In the genomic region with DNA sequence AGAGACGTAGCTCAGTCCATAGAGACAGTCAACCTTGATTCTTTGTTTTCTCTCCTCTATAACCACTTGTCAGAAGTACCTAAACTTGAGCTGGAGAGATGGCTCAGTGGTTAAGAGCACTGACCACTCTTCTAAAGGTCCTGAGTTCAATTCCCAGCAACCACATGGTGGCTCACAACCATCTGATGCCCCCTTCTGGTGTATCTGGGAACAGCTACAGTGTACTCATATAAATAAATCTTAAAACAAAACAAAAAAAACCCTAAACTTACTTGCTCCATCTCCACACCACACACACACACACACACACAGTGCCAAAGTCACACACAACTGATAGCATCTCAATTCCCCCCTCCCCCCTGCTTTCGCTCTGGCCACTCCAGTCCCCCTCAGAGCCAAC, we compare ENCODE assay signal across 9 mouse cellular contexts. TPM values are rescaled to one million over a fixed set of nuclear protein-coding genes. Genes with fewer than 3 reads are reported as not detected.
DNase-seq lines count a peak whose midpoint lies in the region; ATAC-seq and TF ChIP-seq lines count a peak whose summit lies in the region.
"Had no signal": no experiment of that assay in that cellular context is flagged by ENCODE, and none has a peak within 500 bp of the region (broad histone marks: within the 10 kb centered on the region; RNA-seq: fewer than 3 reads in every experiment).

No protein-coding gene starts in this region.

- H3K4me1 ChIP-seq in kidney, embryonic 15.5 days: peaks cover 31% of the 10 kb centered on the region
- peaks cover 0 to 8% of the 10 kb centered on the region in 2 experiments; a peak in 1 of 4 replicates for H3K4me1 ChIP-seq in MEL (ENCODE audit: control insufficient read depth in 1 of 2, insufficient read depth in 2 of 2, low read length in 2 of 2)
- H3K4me1 ChIP-seq in hindbrain, embryonic 10.5 days (replicated peaks): peaks cover 34% of the 10 kb centered on the region
- peaks cover 26% of the 10 kb centered on the region for H3K4me1 ChIP-seq in midbrain, embryonic 13.5 days (replicated peaks)

- TF ChIP-seq POLR2A in MEL (IDR thresholded peaks at IDR 0.05; ENCODE audit: control insufficient read depth in 1 of 2, insufficient read depth in 1 of 2, low read depth in 1 of 2, low read length in 2 of 2, poor library complexity in 1 of 2): no peak

- TF ChIP-seq RAD21 in MEL (IDR thresholded peaks at IDR 0.05; ENCODE audit: low read depth, low read length): no peak

- 76% methylated on average over 2 of the region's 2 CpGs for WGBS in kidney, embryonic 15.5 days
- WGBS in hindbrain, embryonic 10.5 days: 86% methylated on average over 2 of the region's 2 CpGs
- 71% methylated on average over 2 of the region's 2 CpGs for WGBS in midbrain, embryonic 13.5 days

- no peak for DNase-seq in kidney, postnatal 10 days
- DNase-seq in MEL (ENCODE audit: low read depth, low spot score): peak; percentile 25
- DNase-seq in hindbrain, embryonic 10.5 days (ENCODE audit: low spot score): no peak
- no peak for DNase-seq in urinary bladder, adult 18-20 months (ENCODE audit: low spot score in 2 of 2)
- DNase-seq in left cerebral cortex, postnatal 25 days (ENCODE audit: low spot score in 2 of 2): no peak
- DNase-seq in layer of hippocampus, adult 9-11 months: no peak

- intact Hi-C loops in left cerebral cortex, postnatal 25 days (cut with DNase I): loop anchor here (5.0 to 10.0 kb wide), 2 partner anchors 146 to 433 kb away; no protein-coding TSS in a partner anchor

- no peak overlapping the region for H3K27ac ChIP-seq in kidney, embryonic 15.5 days
- no peak overlapping the region for H3K27ac ChIP-seq in MEL (ENCODE audit: control insufficient read depth, low read depth, low read length)
- no peak overlapping the region for H3K27ac ChIP-seq in hindbrain, embryonic 10.5 days
- H3K27ac ChIP-seq in midbrain, embryonic 13.5 days: no peak overlapping the region

- H3K79me2 ChIP-seq in MEL (ENCODE audit: control insufficient read depth, insufficient read depth, low read length, poor library complexity): peaks cover 20% of the 10 kb centered on the region

- no peaks in the 10 kb centered on the region for H3K9me3 ChIP-seq in kidney, embryonic 15.5 days (replicated peaks)
- no peaks in the 10 kb centered on the region for H3K9me3 ChIP-seq in MEL (replicated peaks; ENCODE audit: insufficient read depth, low read length)
- no peaks in the 10 kb centered on the region for H3K9me3 ChIP-seq in hindbrain, embryonic 10.5 days
- H3K9me3 ChIP-seq in midbrain, embryonic 13.5 days: no peaks in the 10 kb centered on the region

- no peak for TF ChIP-seq EP300 in MEL (IDR thresholded peaks at IDR 0.05; ENCODE audit: low read depth in 1 of 2, low read length in 2 of 2)

- no peak; a peak in 1 of 6 replicates for TF ChIP-seq CTCF in MEL (IDR thresholded peaks at IDR 0.05 in 2 of 3, conservative IDR thresholded peaks at IDR 0.05 in 1 of 3; ENCODE audit: control insufficient read depth in 1 of 3, insufficient read depth in 1 of 3, low read depth in 2 of 3, low read length in 3 of 3, poor library complexity in 1 of 3, severe bottlenecking in 1 of 3)

- no peak for ATAC-seq in kidney, embryonic 15.5 days (replicated peaks; ENCODE audit: low FRiP score)
- no peak for ATAC-seq in midbrain, embryonic 13.5 days

- H3K27me3 ChIP-seq in kidney, embryonic 15.5 days: no peaks in the 10 kb centered on the region
- H3K27me3 ChIP-seq in MEL (ENCODE audit: control insufficient read depth in 1 of 2, insufficient read depth in 2 of 2, low read length in 2 of 2): no peaks in the 10 kb centered on the region
- H3K27me3 ChIP-seq in hindbrain, embryonic 10.5 days (ENCODE audit: insufficient read depth, poor library complexity, severe bottlenecking): no peaks in the 10 kb centered on the region
- H3K27me3 ChIP-seq in midbrain, embryonic 13.5 days: no peaks in the 10 kb centered on the region

- H3K4me3 ChIP-seq in kidney, embryonic 15.5 days (replicated peaks): peak overlapping the region; percentile 85
- peak overlapping the region; percentile 62 to 89 for H3K4me3 ChIP-seq in MEL (ENCODE audit: control insufficient read depth in 1 of 2, insufficient read depth in 1 of 2, low read depth in 2 of 2, low read length in 2 of 2)
- peak overlapping the region; percentile 93 for H3K4me3 ChIP-seq in hindbrain, embryonic 10.5 days
- peak overlapping the region; percentile 73 for H3K4me3 ChIP-seq in midbrain, embryonic 13.5 days (replicated peaks)

- H3K36me3 ChIP-seq in kidney, embryonic 15.5 days: peaks cover 23% of the 10 kb centered on the region
- peaks cover 15% of the 10 kb centered on the region in 2 experiments for H3K36me3 ChIP-seq in MEL (ENCODE audit: control insufficient read depth in 1 of 2, insufficient read depth in 2 of 2, low read length in 2 of 2)
- H3K36me3 ChIP-seq in hindbrain, embryonic 10.5 days: peaks cover 30% of the 10 kb centered on the region
- peaks cover 18% of the 10 kb centered on the region for H3K36me3 ChIP-seq in midbrain, embryonic 13.5 days

- peak overlapping the region; percentile 87 for H3K4me2 ChIP-seq in kidney, embryonic 15.5 days
- peak overlapping the region; percentile 96 for H3K4me2 ChIP-seq in midbrain, embryonic 13.5 days (replicated peaks)

- H3K9ac ChIP-seq in kidney, embryonic 15.5 days: peak overlapping the region; percentile 74; the same call in 1 of the 2 replicates
- H3K9ac ChIP-seq in MEL (ENCODE audit: control insufficient read depth, low read depth, low read length, poor library complexity, severe bottlenecking): peak overlapping the region; percentile 86
- no peak overlapping the region for H3K9ac ChIP-seq in midbrain, embryonic 13.5 days (replicated peaks)

TF ChIP-seq in MEL, 35 proteins besides CTCF, POLR2A, EP300 and RAD21:
- TF ChIP-seq TCF12 (IDR thresholded peaks at IDR 0.05; ENCODE audit: low read depth, low read length) (no peak), ETS1 (IDR thresholded peaks at IDR 0.05; ENCODE audit: low read depth, low read length) (no peak), JUND (IDR thresholded peaks at IDR 0.05; ENCODE audit: low read depth, low read length) (no peak), GATA1 (IDR thresholded peaks at IDR 0.05; ENCODE audit: low read depth, low read length) (no peak), ZC3H11A (IDR thresholded peaks at IDR 0.05; ENCODE audit: low read depth, low read length) (no peak), NELFE (IDR thresholded peaks at IDR 0.05; ENCODE audit: low read depth, low read length) (no peak), HCFC1 (IDR thresholded peaks at IDR 0.05; ENCODE audit: low read depth, low read length) (no peak), E2F4 (IDR thresholded peaks at IDR 0.05; ENCODE audit: borderline replicate concordance, low read depth, low read length) (no peak), MAFK (IDR thresholded peaks at IDR 0.05; ENCODE audit: borderline replicate concordance, low read depth, low read length) (no peak), GABPA (IDR thresholded peaks at IDR 0.05; ENCODE audit: low read depth, low read length) (no peak), USF2 (IDR thresholded peaks at IDR 0.05; ENCODE audit: borderline replicate concordance in 1 of 2, insufficient read depth in 1 of 2, low read depth in 1 of 2, low read length in 2 of 2) (no peak), POLR2AphosphoS2 (IDR thresholded peaks at IDR 0.05; ENCODE audit: low read length) (no peak), SMC3 (IDR thresholded peaks at IDR 0.05; ENCODE audit: low read depth, low read length) (no peak), RCOR1 (IDR thresholded peaks at IDR 0.05; ENCODE audit: low read depth, low read length) (no peak), TBP (IDR thresholded peaks at IDR 0.05; ENCODE audit: low read depth, low read length) (no peak)

RNA-seq across cellular contexts. Expression of gene Rad51ap1, which starts 1.3 kb away (rescaled TPM):
- polyA plus RNA-seq in kidney, embryonic 15.5 days (2015; fragmentation: Nextera tagmentation; extraction: Ambion mirVana): 58.2 and 61.5 TPM in 2 replicates
- total RNA-seq in MEL (2012; rRNA removed): 52.8 and 55.2 TPM in 2 replicates
- 100 to 1,000 TPM in 1 of 2 experiments, not detected in 1; 108 TPM for polyA plus RNA-seq in MEL (2012; ENCODE audit: insufficient read depth in 1 of 2, insufficient read length in 2 of 2, low read depth in 1 of 2, low replicate concordance in 2 of 2, missing spikeins in 1 of 2)
- polyA plus RNA-seq in hindbrain, embryonic 10.5 days (2016; fragmentation: Nextera tagmentation; extraction: Ambion mirVana): 70.6 and 72.8 TPM in 2 replicates
- 25.8 and 30.0 TPM in 2 replicates for polyA plus RNA-seq in midbrain, embryonic 13.5 days (2015; fragmentation: Nextera tagmentation; extraction: Ambion mirVana)
- total RNA-seq in left cerebral cortex, postnatal 25 days (2021): 1 to 10 TPM; 2.5 to 3.1 TPM

RNA-seq across cellular contexts. Expression of gene D6Wsu163e, which starts 1.7 kb away (rescaled TPM):
- 17.2 and 18.0 TPM in 2 replicates for polyA plus RNA-seq in kidney, embryonic 15.5 days (2015; fragmentation: Nextera tagmentation; extraction: Ambion mirVana)
- total RNA-seq in MEL (2012; rRNA removed): 31.4 and 36.6 TPM in 2 replicates
- polyA plus RNA-seq in MEL (2012; ENCODE audit: insufficient read depth in 1 of 2, insufficient read length in 2 of 2, low read depth in 1 of 2, low replicate concordance in 2 of 2, missing spikeins in 1 of 2): 10 to 100 TPM in 1 of 2 experiments, not detected in 1; 28.4 TPM
- polyA plus RNA-seq in hindbrain, embryonic 10.5 days (2016; fragmentation: Nextera tagmentation; extraction: Ambion mirVana): 15.1 and 17.2 TPM in 2 replicates
- polyA plus RNA-seq in midbrain, embryonic 13.5 days (2015; fragmentation: Nextera tagmentation; extraction: Ambion mirVana): 30.5 and 31.0 TPM in 2 replicates
- total RNA-seq in left cerebral cortex, postnatal 25 days (2021): 10 to 100 TPM; 42.8 to 44.5 TPM

RNA-seq across cellular contexts. Expression of gene Dyrk4, which starts 16.4 kb away (rescaled TPM):
- polyA plus RNA-seq in kidney, embryonic 15.5 days (2015; fragmentation: Nextera tagmentation; extraction: Ambion mirVana): not detected in 2 replicates
- not detected in 2 replicates for total RNA-seq in MEL (2012; rRNA removed)
- polyA plus RNA-seq in MEL (2012; ENCODE audit: insufficient read depth in 1 of 2, insufficient read length in 2 of 2, low read depth in 1 of 2, low replicate concordance in 2 of 2, missing spikeins in 1 of 2): under 1 TPM in 1 of 2 experiments, not detected in 1; 0.08 TPM
- 0.10 TPM in 1 of 2 replicates, not detected in the other for polyA plus RNA-seq in hindbrain, embryonic 10.5 days (2016; fragmentation: Nextera tagmentation; extraction: Ambion mirVana)
- 0.36 TPM in 1 of 2 replicates, not detected in the other for polyA plus RNA-seq in midbrain, embryonic 13.5 days (2015; fragmentation: Nextera tagmentation; extraction: Ambion mirVana)
- under 1 TPM; 0.43 to 0.48 TPM for total RNA-seq in left cerebral cortex, postnatal 25 days (2021)
- polyA plus RNA-seq: brain, embryonic 14.5 days had no signal
